Mouse (Mus musculus): ENCODE measurements at regions not wholly inside any gene's neighbourhood (a gene's known extent, or its start where the extent isn't known, plus 50 kb on each side); places are given as distances from the start of the nearest gene placed in this dataset.

- no peak for DNase-seq (ENCODE audit: low spot score in 2 of 2)
Measured at GRCm38 (mm10) chr11:50547776-50548175, 54.1 kb upstream of the Adamts2 start.

GRCm38 (mm10) chr11:50546456-50547144, 55.3 kb upstream of the Adamts2 start:
- DNase-seq (ENCODE audit: low spot score in 2 of 2) = peak; percentile 31 to 42

- no peak for DNase-seq (ENCODE audit: low spot score in 2 of 2)
Measured at GRCm38 (mm10) chr11:50545421-50545820, 56.5 kb upstream of the Adamts2 start.

GRCm38 (mm10) chr11:50540136-50540535, 61.7 kb upstream of the Adamts2 start:
- no peak for DNase-seq (ENCODE audit: low spot score in 2 of 2)

- DNase-seq (ENCODE audit: low spot score in 2 of 2) = no peak
Measured at GRCm38 (mm10) chr11:50534266-50534665, 67.6 kb upstream of the Adamts2 start.

- DNase-seq (ENCODE audit: low spot score in 2 of 2) = no peak
Measured at GRCm38 (mm10) chr11:50527923-50528322, 74.0 kb upstream of the Adamts2 start.

GRCm38 (mm10) chr11:50520162-50520561, 81.7 kb upstream of the Adamts2 start:
- DNase-seq (ENCODE audit: low spot score in 2 of 2) = no peak

GRCm38 (mm10) chr11:50507882-50508281, 77.0 kb upstream of the Rufy1 start:
- no peak for DNase-seq (ENCODE audit: low spot score in 2 of 2)

GRCm38 (mm10) chr11:50507498-50507824, 76.5 kb upstream of the Rufy1 start:
- no peak for DNase-seq (ENCODE audit: low spot score in 2 of 2)

GRCm38 (mm10) chr11:50506820-50507497, 76.0 kb upstream of the Rufy1 start:
- DNase-seq (ENCODE audit: low spot score in 2 of 2) = no peak

GRCm38 (mm10) chr11:50501352-50501751, 70.4 kb upstream of the Rufy1 start:
- no peak for DNase-seq (ENCODE audit: low spot score in 2 of 2)

GRCm38 (mm10) chr11:50493123-50493476, 62.2 kb upstream of the Rufy1 start:
- DNase-seq (ENCODE audit: low spot score in 2 of 2) = no peak

- no peak for DNase-seq (ENCODE audit: low spot score in 2 of 2)
Measured at GRCm38 (mm10) chr11:50492399-50493122, 61.6 kb upstream of the Rufy1 start.

GRCm38 (mm10) chr11:50483821-50484220, 52.9 kb upstream of the Rufy1 start:
- no peak for DNase-seq (ENCODE audit: low spot score in 2 of 2)

- DNase-seq (ENCODE audit: low spot score in 2 of 2) = no peak
Measured at GRCm38 (mm10) chr11:50483116-50483515, 52.2 kb upstream of the Rufy1 start.

GRCm38 (mm10) chr11:50482607-50483006, 51.7 kb upstream of the Rufy1 start:
- no peak for DNase-seq (ENCODE audit: low spot score in 2 of 2)
